ENCODE assay signal across 12 mouse cellular contexts in the genomic region with DNA sequence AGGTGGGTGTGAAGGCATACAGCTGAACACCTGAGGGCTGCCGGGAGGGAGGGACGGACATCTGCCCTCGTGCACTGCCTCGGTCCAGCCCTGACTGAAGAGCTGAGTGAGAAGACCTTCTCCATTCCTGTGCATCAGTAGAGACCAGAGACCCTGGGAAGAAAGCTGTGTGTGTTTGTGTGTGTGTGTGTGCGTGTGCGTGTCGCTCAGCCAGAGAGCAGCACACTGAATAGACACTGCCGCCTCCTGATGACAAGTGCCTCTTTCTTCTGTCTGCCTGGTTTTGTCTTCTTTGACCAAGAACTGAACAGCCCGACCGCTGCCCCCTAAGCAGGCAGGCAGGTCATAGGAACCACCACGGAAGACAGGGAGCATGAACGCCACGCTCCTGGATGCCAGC. TPM values are rescaled to one million over a fixed set of nuclear protein-coding genes. Genes with fewer than 3 reads are reported as not detected.
A peak's percentile ranks its signal among the peaks of the same experiment; 100 is the strongest.
DNase-seq lines count a peak whose midpoint lies in the region; ATAC-seq and TF ChIP-seq lines count a peak whose summit lies in the region.
"Had no signal": no experiment of that assay in that cellular context is flagged by ENCODE, and none has a peak within 500 bp of the region (broad histone marks: within the 10 kb centered on the region; RNA-seq: fewer than 3 reads in every experiment).

No protein-coding gene starts in this region.

- H3K27me3 ChIP-seq in forebrain, postnatal 0 days (ENCODE audit: insufficient read depth, low read length): no peaks in the 10 kb centered on the region
- H3K27me3 ChIP-seq in midbrain, embryonic 12.5 days: 0 out of 2 replicates have a peak, but pooled peaks cover 2% of the 10 kb centered on the region
- no peaks in the 10 kb centered on the region for H3K27me3 ChIP-seq in liver, embryonic 11.5 days (replicated peaks; ENCODE audit: control insufficient read depth, insufficient read depth, low read length)
- H3K27me3 ChIP-seq: liver, embryonic 13.5 days; stomach, embryonic 15.5 days had no signal

- in situ Hi-C loops in ES-E14 (cut with MboI; ENCODE audit: low sequenced_read_pairs in 2 of 2, unreplicated experiment in 2 of 2): no loop called here

- no peak for ATAC-seq in forebrain, postnatal 0 days
- ATAC-seq in midbrain, embryonic 12.5 days (ENCODE audit: low FRiP score, low read depth): no peak
- no peak for ATAC-seq in megakaryocyte progenitor cell, adult 5-6 weeks (replicated peaks; ENCODE audit: poor library complexity)
- ATAC-seq in liver, embryonic 11.5 days (replicated peaks; ENCODE audit: low FRiP score): no peak

- 0 out of 2 replicates have a peak overlapping the region, but pooled peaks have one; percentile 1 for H3K9ac ChIP-seq in ES-E14 (ENCODE audit: insufficient read depth, low read depth, low read length, poor library complexity, severe bottlenecking)
- peak overlapping the region; percentile 39; the same call in 1 of the 2 replicates for H3K9ac ChIP-seq in forebrain, postnatal 0 days
- peak overlapping the region; percentile 43 for H3K9ac ChIP-seq in midbrain, embryonic 12.5 days (replicated peaks)
- no peak overlapping the region for H3K9ac ChIP-seq in liver, embryonic 11.5 days (ENCODE audit: low read depth, low read length)
- H3K9ac ChIP-seq: liver, embryonic 13.5 days; stomach, embryonic 15.5 days had no signal

- H3K36me3 ChIP-seq in ES-E14 (ENCODE audit: control insufficient read depth, insufficient read depth, low read length, poor library complexity, severe bottlenecking): peaks cover 5% of the 10 kb centered on the region; the same call in 1 of the 2 replicates
- peaks cover 11% of the 10 kb centered on the region for H3K36me3 ChIP-seq in forebrain, postnatal 0 days (ENCODE audit: insufficient read depth)
- peaks cover 1% of the 10 kb centered on the region for H3K36me3 ChIP-seq in midbrain, embryonic 12.5 days
- peaks cover 3% of the 10 kb centered on the region; the same call in 1 of the 2 replicates for H3K36me3 ChIP-seq in liver, embryonic 11.5 days (ENCODE audit: control insufficient read depth, insufficient read depth, low read length)

- no peak for TF ChIP-seq CTCF in forebrain, postnatal 0 days (IDR thresholded peaks at IDR 0.05; ENCODE audit: low read depth)

- peak overlapping the region; percentile 38 for H3K4me2 ChIP-seq in forebrain, postnatal 0 days (ENCODE audit: low read depth)
- peak overlapping the region; percentile 49 for H3K4me2 ChIP-seq in midbrain, embryonic 12.5 days (replicated peaks)
- no peak overlapping the region for H3K4me2 ChIP-seq in liver, embryonic 11.5 days
- H3K4me2 ChIP-seq: liver, embryonic 13.5 days; stomach, embryonic 15.5 days had no signal

- H3K9me3 ChIP-seq in ES-E14 (ENCODE audit: control insufficient read depth, insufficient read depth, low read depth, low read length): no peaks in the 10 kb centered on the region
- no peaks in the 10 kb centered on the region for H3K9me3 ChIP-seq in forebrain, postnatal 0 days (ENCODE audit: low read length)
- no peaks in the 10 kb centered on the region for H3K9me3 ChIP-seq in midbrain, embryonic 12.5 days
- no peaks in the 10 kb centered on the region for H3K9me3 ChIP-seq in liver, embryonic 11.5 days (ENCODE audit: control insufficient read depth, low read length)
- H3K9me3 ChIP-seq: liver, embryonic 13.5 days; stomach, embryonic 15.5 days had no signal

- peaks cover 0 to 8% of the 10 kb centered on the region in 2 experiments; a peak in 1 of 4 replicates for H3K4me1 ChIP-seq in ES-E14 (ENCODE audit: control insufficient read depth in 2 of 2, insufficient read depth in 2 of 2, low read length in 2 of 2, poor library complexity in 1 of 2)
- peaks cover 8% of the 10 kb centered on the region for H3K4me1 ChIP-seq in forebrain, postnatal 0 days (ENCODE audit: insufficient read depth)
- H3K4me1 ChIP-seq in midbrain, embryonic 12.5 days: peaks cover 57% of the 10 kb centered on the region
- H3K4me1 ChIP-seq in liver, embryonic 11.5 days (replicated peaks; ENCODE audit: control insufficient read depth, insufficient read depth, low read length): no peaks in the 10 kb centered on the region; the same call in 1 of the 2 replicates
- H3K4me1 ChIP-seq: liver, embryonic 13.5 days had no signal

- WGBS in forebrain, postnatal 0 days: 50% methylated on average over 13 of the region's 13 CpGs
- WGBS in midbrain, embryonic 12.5 days: 66% methylated on average over 13 of the region's 13 CpGs
- WGBS in liver, embryonic 11.5 days: 93% methylated on average over 13 of the region's 13 CpGs

- no peak overlapping the region for H3K27ac ChIP-seq in ES-E14 (ENCODE audit: insufficient read depth, low read depth, low read length, poor library complexity, severe bottlenecking)
- peak overlapping the region; percentile 29 for H3K27ac ChIP-seq in forebrain, postnatal 0 days (ENCODE audit: low read depth, low read length)
- peak overlapping the region; percentile 86 for H3K27ac ChIP-seq in midbrain, embryonic 12.5 days (replicated peaks)
- H3K27ac ChIP-seq in liver, embryonic 11.5 days (ENCODE audit: low read depth, low read length): no peak overlapping the region
- H3K27ac ChIP-seq: liver, embryonic 13.5 days; stomach, embryonic 15.5 days had no signal

- 0 out of 4 replicates have a peak overlapping the region, but pooled peaks of 1 of the 2 experiments have one; percentile 24 for H3K4me3 ChIP-seq in ES-E14 (ENCODE audit: insufficient read depth in 1 of 2, low read depth in 1 of 2, low read length in 2 of 2, poor library complexity in 1 of 2, severe bottlenecking in 1 of 2)
- H3K4me3 ChIP-seq in forebrain, postnatal 0 days (ENCODE audit: low read depth, low read length): peak overlapping the region; percentile 16
- peak overlapping the region; percentile 35 for H3K4me3 ChIP-seq in midbrain, embryonic 12.5 days
- no peak overlapping the region for H3K4me3 ChIP-seq in liver, embryonic 11.5 days (ENCODE audit: low read depth, low read length)
- H3K4me3 ChIP-seq: liver, embryonic 13.5 days; stomach, embryonic 15.5 days had no signal

- no peak for DNase-seq in ES-E14 (ENCODE audit: low read depth, low spot score)
- DNase-seq in embryo, embryonic 10.5 days (ENCODE audit: low spot score): peak; percentile 41
- DNase-seq in forebrain, postnatal 0 days: no peak
- no peak for DNase-seq in spleen, postnatal 10 days (ENCODE audit: low spot score in 2 of 2)
- DNase-seq in liver, embryonic 11.5 days (ENCODE audit: low spot score): no peak
- DNase-seq: cerebellum, postnatal 14 days; heart, postnatal 36 days; kidney, postnatal 10 days; liver, embryonic 13.5 days had no signal

TF ChIP-seq in ES-E14, 5 proteins besides CTCF, POLR2A, EP300 and RAD21:
- TF ChIP-seq ZC3H11A (IDR thresholded peaks at IDR 0.05; ENCODE audit: borderline replicate concordance, low read depth, low read length): no peak
- no peak for TF ChIP-seq HCFC1 (IDR thresholded peaks at IDR 0.05; ENCODE audit: borderline replicate concordance, insufficient read depth, low read length)
- TF ChIP-seq CHD2 (IDR thresholded peaks at IDR 0.05; ENCODE audit: low read depth, low read length): no peak

RNA-seq across cellular contexts. Expression of a gene that starts 39.1 kb away (rescaled TPM):
- total RNA-seq in ES-E14 (2012; rRNA removed): 4.8 and 7.3 TPM in 2 replicates
- total RNA-seq in forebrain, postnatal 0 days (2014; rRNA removed): 4.3 and 7.2 TPM in 2 replicates
- 1.7 and 2.9 TPM in 2 replicates for polyA plus RNA-seq in forebrain, postnatal 0 days (2015; fragmentation: Nextera tagmentation; extraction: Ambion mirVana)
- 1.4 and 1.9 TPM in 2 replicates for polyA plus RNA-seq in midbrain, embryonic 12.5 days (2016; fragmentation: Nextera tagmentation; extraction: Ambion mirVana)
- 0.67 and 1.4 TPM in 2 replicates for total RNA-seq in megakaryocyte progenitor cell, adult 5-6 weeks (2015)
- total RNA-seq in megakaryocyte progenitor cell, adult 5-6 weeks (2017): 2.4 and 2.5 TPM in 2 replicates
- 0.61 and 0.97 TPM in 2 replicates for polyA plus RNA-seq in liver, embryonic 11.5 days (2014; fragmentation: Nextera tagmentation; extraction: Ambion mirVana)
- total RNA-seq: heart, postnatal 36 days had no signal

Comparison
In these comparisons a context has a peak if more than half of its experiments do, and no peak if none do; other contexts are left out.
1. H3K27ac ChIP-seq: peak in forebrain, postnatal 0 days (single experiment) and midbrain, embryonic 12.5 days (single experiment); none in ES-E14 (single experiment) and liver, embryonic 11.5 days (single experiment).